Mouse (Mus musculus) spleen, adult 2 months (tissue): ENCODE measurements around the gene Zbtb16. TPM values are rescaled to one million over a fixed set of nuclear protein-coding genes. Genes with fewer than 3 reads are reported as not detected.

Experiments
- DNase-seq, 2 experiments: peaks; one replicate each; pipeline versions ENCODE4 v3.0.0 to v3.0.0-alpha.2; 2012 to 2021; ENCODE audit warnings: low spot score in 2 of 2, low read depth in 1 of 2
- H3K27ac ChIP-seq: fragments of 200-500 bp; 2 replicates; pipeline ENCODE4 v1.5.1; 2012; ENCODE audit warnings: low read length, inconsistent platforms; ENCODE audit not compliant: insufficient read depth
- H3K27me3 ChIP-seq: fragments of 200-500 bp; 2 replicates; pipeline ENCODE4 v1.6.1; 2012; ENCODE audit warnings: mild to moderate bottlenecking, moderate library complexity, low read length, inconsistent platforms; ENCODE audit not compliant: control insufficient read depth, insufficient read depth
- H3K36me3 ChIP-seq: fragments of 200-500 bp; 2 replicates; pipeline ENCODE4 v1.6.1; 2012; ENCODE audit warnings: mild to moderate bottlenecking, low read length, inconsistent platforms; ENCODE audit not compliant: control insufficient read depth, insufficient read depth
- H3K4me1 ChIP-seq: fragments of 200-500 bp; 2 replicates; pipeline ENCODE4 v1.6.1; 2011; ENCODE audit warnings: inconsistent platforms; ENCODE audit not compliant: control insufficient read depth, insufficient read depth, insufficient read length
- H3K4me3 ChIP-seq: fragments of 200-500 bp; 2 replicates; pipeline ENCODE4 v1.5.1; 2011; ENCODE audit warnings: mild to moderate bottlenecking, inconsistent platforms; ENCODE audit not compliant: insufficient read depth, insufficient read length; ENCODE audit errors: extremely low read depth
- CTCF ChIP-seq: fragments of 200-500 bp; IDR thresholded peaks from 2 replicates; pipeline ENCODE4 v1.5.1; 2011; ENCODE audit warnings: mild to moderate bottlenecking, inconsistent platforms; ENCODE audit not compliant: insufficient read depth, insufficient read length, insufficient replicate concordance; ENCODE audit errors: extremely low read depth
- POLR2A ChIP-seq: fragments of 200-500 bp; IDR thresholded peaks from 2 replicates; pipeline ENCODE4 v1.6.1; 2011; ENCODE audit warnings: low read depth, low read length, inconsistent platforms
- WGBS: fragments of 180-500 bp; shearing (Covaris S2); methylation state at CpG from one replicate; pipeline ENCODE4 v1.1.7; 2018; 5-methylcytosine and 5-hydroxymethylcytosine counted together
- polyA plus RNA-seq: library from polyadenylated mRNA; depleted of rRNA; stranded (reverse); fragments of >200 nt; gene quantifications from 2 replicates; pipeline ENCODE4 v1.2.3, GENCODE M21; 2012

The Zbtb16 gene
- polyA plus RNA-seq, 1 experiment: 2.5 TPM

GRCm38 (mm10) chr9:48687891-48688290 lies 148.1 kb downstream of the Zbtb16 start:
- WGBS: 86% methylated on average over 7 of the region's 7 CpGs
- DNase-seq: no peak
- Histone ChIP-seq H3K4me1 (no peaks in the 10 kb centered on the region), H3K36me3 (no peaks in the 10 kb centered on the region), H3K4me3 (no peak overlapping the region), H3K27me3 (no peaks in the 10 kb centered on the region), H3K27ac (no peak overlapping the region)
- TF ChIP-seq CTCF: no peak

GRCm38 (mm10) chr9:48685721-48686120 lies 150.3 kb downstream of the Zbtb16 start:
- no peak overlapping the region for H3K4me3 ChIP-seq
- TF ChIP-seq POLR2A: no peak
- no peak for TF ChIP-seq CTCF
- H3K4me1 ChIP-seq: no peaks in the 10 kb centered on the region
- H3K36me3 ChIP-seq: no peaks in the 10 kb centered on the region
- no peak overlapping the region for H3K27ac ChIP-seq
- DNase-seq: no peak
- no peaks in the 10 kb centered on the region for H3K27me3 ChIP-seq
- 89% methylated on average over 7 of the region's 7 CpGs for WGBS

- no peaks in the 10 kb centered on the region for H3K4me1 ChIP-seq
- DNase-seq: no peak
- TF ChIP-seq POLR2A (no peak), CTCF (no peak)
- no peak overlapping the region for H3K4me3 ChIP-seq
- no peaks in the 10 kb centered on the region for H3K36me3 ChIP-seq
- no peaks in the 10 kb centered on the region for H3K27me3 ChIP-seq
- WGBS: 88% methylated on average over 5 of the region's 5 CpGs
- H3K27ac ChIP-seq: no peak overlapping the region
These were observed 151.9 kb downstream of the Zbtb16 start for GRCm38 (mm10) chr9:48684144-48684543.

DNA sequence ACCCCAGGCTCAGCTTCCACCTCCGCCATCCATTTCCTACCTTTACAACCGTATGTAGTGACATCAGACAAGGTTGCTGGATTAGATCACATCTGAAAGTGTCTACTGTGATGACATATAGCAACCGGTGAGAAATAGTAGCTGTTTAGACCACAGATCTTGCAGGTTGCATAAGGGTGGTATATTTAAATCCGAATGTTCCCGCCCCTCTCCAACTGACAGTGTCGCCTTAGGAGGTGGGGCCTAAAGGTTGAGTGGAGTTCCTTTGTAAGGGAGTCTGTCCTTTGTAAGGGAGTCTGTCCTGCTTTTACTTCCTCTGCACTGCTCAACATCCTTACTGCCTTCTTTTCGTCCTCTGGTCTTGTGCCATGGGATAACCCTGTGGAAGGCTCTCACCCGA lies 154.8 kb downstream of the Zbtb16 start:
- no peak overlapping the region for H3K4me3 ChIP-seq
- H3K27ac ChIP-seq: no peak overlapping the region
- H3K36me3 ChIP-seq: no peaks in the 10 kb centered on the region
- no peaks in the 10 kb centered on the region for H3K4me1 ChIP-seq
- 90% methylated on average over 8 of the region's 8 CpGs for WGBS
- no peak for TF ChIP-seq POLR2A
- TF ChIP-seq CTCF: no peak
- H3K27me3 ChIP-seq: no peaks in the 10 kb centered on the region
- no peak for DNase-seq

GRCm38 (mm10) chr9:48678426-48679358 lies 157.3 kb downstream of the Zbtb16 start:
- no peaks in the 10 kb centered on the region for H3K27me3 ChIP-seq
- H3K27ac ChIP-seq: no peak overlapping the region
- no peak overlapping the region for H3K4me3 ChIP-seq
- no peaks in the 10 kb centered on the region for H3K4me1 ChIP-seq
- H3K36me3 ChIP-seq: no peaks in the 10 kb centered on the region
- no peak for DNase-seq
- 67% methylated on average over 19 of the region's 19 CpGs for WGBS
- TF ChIP-seq POLR2A (no peak), CTCF (no peak)

DNA sequence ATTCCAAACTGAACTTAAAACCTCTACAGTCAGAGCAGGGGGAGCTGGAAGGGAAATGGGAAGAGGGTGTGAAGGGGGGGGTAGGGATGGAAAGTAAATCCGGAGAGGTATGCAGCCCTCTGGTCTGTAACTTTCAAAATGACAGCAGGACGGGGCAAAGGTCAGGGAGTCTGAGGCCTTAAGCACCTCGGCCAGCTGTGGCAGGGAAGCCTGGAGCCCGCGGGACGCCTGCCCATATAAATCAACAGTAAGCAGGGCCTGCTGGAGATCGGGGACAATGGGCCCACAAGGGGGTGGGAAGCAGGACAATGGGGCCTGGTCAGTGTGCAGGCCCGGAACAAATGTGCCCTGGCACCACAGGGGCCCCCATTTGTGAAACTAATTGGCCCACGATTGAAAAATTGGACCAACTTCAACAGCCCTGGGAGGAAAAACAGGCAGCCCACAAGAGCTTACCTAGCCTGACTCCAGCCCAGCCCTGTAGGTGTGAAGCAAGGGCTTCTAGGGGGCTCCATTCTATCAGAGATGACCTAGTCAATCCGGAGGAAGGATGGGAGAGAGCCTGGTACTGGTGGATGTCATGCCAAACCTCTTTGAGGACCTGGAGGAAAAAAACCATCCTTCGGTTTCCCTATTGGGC lies 160.8 kb downstream of the Zbtb16 start:
- Histone ChIP-seq H3K36me3 (no peaks in the 10 kb centered on the region), H3K27ac (no peak overlapping the region), H3K27me3 (no peaks in the 10 kb centered on the region), H3K4me1 (no peaks in the 10 kb centered on the region), H3K4me3 (no peak overlapping the region)
- 75% methylated on average over 11 of the region's 11 CpGs for WGBS
- DNase-seq: no peak
- no peak for TF ChIP-seq CTCF
- no peak for TF ChIP-seq POLR2A

- 70% methylated on average over 11 of the region's 11 CpGs for WGBS
- H3K4me3 ChIP-seq: no peak overlapping the region
- H3K36me3 ChIP-seq: no peaks in the 10 kb centered on the region
- no peak overlapping the region for H3K27ac ChIP-seq
- no peak for TF ChIP-seq POLR2A
- TF ChIP-seq CTCF: no peak
- no peak for DNase-seq
- H3K4me1 ChIP-seq: no peaks in the 10 kb centered on the region
- no peaks in the 10 kb centered on the region for H3K27me3 ChIP-seq
These were observed 161.5 kb downstream of the Zbtb16 start for GRCm38 (mm10) chr9:48674359-48675015.
